Mouse (Mus musculus) intestine, embryonic 16.5 days (tissue): ENCODE results near the gene AF067063. TPM values are rescaled to one million over a fixed set of nuclear protein-coding genes. Genes with fewer than 3 reads are reported as not detected.

Experiments
- ATAC-seq: fragments of 200-750 bp; cut with Nextera tagmentation; 2 replicates; pipeline ENCODE4 v1.8.0; 2017; ENCODE audit warnings: moderate TSS enrichment, moderate library complexity
- H3K27ac ChIP-seq: fragments of 300-500 bp; sonication (generic); 2 replicates; pipeline ENCODE4 v1.5.1; 2014; ENCODE audit warnings: mild to moderate bottlenecking, low read length
- H3K27me3 ChIP-seq: fragments of 300-500 bp; sonication (generic); replicated peaks from 2 replicates; pipeline ENCODE4 v1.6.1; 2014; ENCODE audit warnings: low read length, control low read depth, mixed read lengths; ENCODE audit not compliant: control insufficient read depth, insufficient read depth
- H3K36me3 ChIP-seq: fragments of 300-500 bp; sonication (generic); 2 replicates; pipeline ENCODE4 v1.6.1; 2014; ENCODE audit warnings: low read length, control low read depth; ENCODE audit not compliant: control insufficient read depth, insufficient read depth
- H3K4me1 ChIP-seq: fragments of 300-500 bp; sonication (generic); 2 replicates; pipeline ENCODE4 v1.6.1; 2014; ENCODE audit warnings: low read length, control low read depth, mixed read lengths; ENCODE audit not compliant: control insufficient read depth, insufficient read depth
- H3K4me2 ChIP-seq: fragments of 300-500 bp; sonication (generic); 2 replicates; pipeline ENCODE4 v1.6.1; 2014; ENCODE audit warnings: low read depth, low read length, control low read depth
- H3K4me3 ChIP-seq: fragments of 300-500 bp; sonication (generic); 2 replicates; pipeline ENCODE4 v1.5.1; 2014; ENCODE audit warnings: mild to moderate bottlenecking, low read length
- H3K9ac ChIP-seq: fragments of 300-500 bp; sonication (generic); 2 replicates; pipeline ENCODE4 v1.6.1; 2014; ENCODE audit warnings: low read depth, low read length
- H3K9me3 ChIP-seq: fragments of 300-500 bp; sonication (generic); 2 replicates; pipeline ENCODE4 v1.6.1; 2016; ENCODE audit warnings: low read length, control low read depth; ENCODE audit not compliant: control insufficient read depth
- WGBS: fragments of 180-500 bp; shearing (Covaris S2); extraction: QIAGEN DNeasy Blood & Tissue Kit; methylation state at CpG from one replicate; pipeline ENCODE4 v1.1.7; 2014; 5-methylcytosine and 5-hydroxymethylcytosine counted together
- polyA plus RNA-seq: library from polyadenylated mRNA; unstranded; fragments of >200 nt; fragmentation: Nextera tagmentation; extraction: Ambion mirVana; gene quantifications from 2 replicates; pipeline ENCODE4 v1.2.1, GENCODE M21; 2015

AF067063 gene
- polyA plus RNA-seq, 1 experiment from 2014 or later: not detected

GRCm38 (mm10) chr13:119810031-119810430 lies 20.0 kb downstream of the AF067063 start:
- H3K27ac ChIP-seq: no peak overlapping the region
- H3K9me3 ChIP-seq: no peaks in the 10 kb centered on the region
- WGBS: 77% methylated on average over 9 of the region's 9 CpGs
- no peak for ATAC-seq
- H3K27me3 ChIP-seq: no peaks in the 10 kb centered on the region
- H3K4me2 ChIP-seq: no peak overlapping the region
- no peak overlapping the region for H3K4me3 ChIP-seq
- H3K4me1 ChIP-seq: no peaks in the 10 kb centered on the region
- no peak overlapping the region for H3K9ac ChIP-seq
- no peaks in the 10 kb centered on the region for H3K36me3 ChIP-seq

- no peak for ATAC-seq
Measured at GRCm38 (mm10) chr13:119808937-119809336, 21.1 kb downstream of the AF067063 start.

GRCm38 (mm10) chr13:119797656-119798055 lies 32.4 kb downstream of the AF067063 start:
- Histone ChIP-seq H3K4me1 (no peaks in the 10 kb centered on the region), H3K9ac (no peak overlapping the region), H3K27ac (no peak overlapping the region), H3K9me3 (no peaks in the 10 kb centered on the region), H3K4me3 (no peak overlapping the region), H3K27me3 (no peaks in the 10 kb centered on the region), H3K36me3 (no peaks in the 10 kb centered on the region), H3K4me2 (no peak overlapping the region)
- ATAC-seq: no peak
- WGBS: 47% methylated on average over 4 of the region's 4 CpGs

More at GRCm38 (mm10) chr13:119808937-119809336, 21.1 kb downstream of the AF067063 start:
- Histone ChIP-seq H3K36me3 (no peaks in the 10 kb centered on the region), H3K4me1 (no peaks in the 10 kb centered on the region), H3K4me2 (no peak overlapping the region), H3K9ac (no peak overlapping the region), H3K27ac (no peak overlapping the region), H3K4me3 (no peak overlapping the region), H3K9me3 (no peaks in the 10 kb centered on the region), H3K27me3 (no peaks in the 10 kb centered on the region)
- WGBS: 67% methylated on average over 2 of the region's 2 CpGs

GRCm38 (mm10) chr13:119792791-119793404 lies 37.1 kb downstream of the AF067063 start:
- Histone ChIP-seq H3K36me3 (no peaks in the 10 kb centered on the region), H3K4me2 (no peak overlapping the region), H3K27me3 (no peaks in the 10 kb centered on the region), H3K27ac (no peak overlapping the region), H3K4me3 (no peak overlapping the region), H3K4me1 (peaks cover 11% of the 10 kb centered on the region), H3K9ac (no peak overlapping the region), H3K9me3 (no peaks in the 10 kb centered on the region)
- WGBS: 72% methylated on average over 5 of the region's 5 CpGs
- ATAC-seq: no peak

- no peaks in the 10 kb centered on the region for H3K27me3 ChIP-seq
- peak overlapping the region; percentile 85 for H3K9ac ChIP-seq
- peaks cover 11% of the 10 kb centered on the region for H3K4me1 ChIP-seq
- peak overlapping the region; percentile 94 for H3K27ac ChIP-seq
- H3K4me2 ChIP-seq: peak overlapping the region; percentile 67
- H3K4me3 ChIP-seq: peak overlapping the region; percentile 83
- 5% methylated on average over 18 of the region's 18 CpGs for WGBS
- H3K9me3 ChIP-seq: no peaks in the 10 kb centered on the region
- peaks cover 2% of the 10 kb centered on the region; the same call in 1 of the 2 replicates for H3K36me3 ChIP-seq
- no peak for ATAC-seq
Measured at GRCm38 (mm10) chr13:119791580-119792135, 38.4 kb downstream of the AF067063 start.

GRCm38 (mm10) chr13:119790761-119791579 lies 39.0 kb downstream of the AF067063 start, which contains the start of gene Zfp131:
Gene Zfp131 (minus strand): TSS chr13:119790889.
- Histone ChIP-seq H3K4me1 (peaks cover 11% of the 10 kb centered on the region), H3K27me3 (no peaks in the 10 kb centered on the region), H3K9me3 (no peaks in the 10 kb centered on the region), H3K4me2 (peak within 1 kb of the TSS; percentile 67), H3K36me3 (peaks cover 2% of the 10 kb centered on the region; the same call in 1 of the 2 replicates), H3K27ac (peak within 1 kb of the TSS; percentile 94), H3K9ac (peak within 1 kb of the TSS; percentile 93), H3K4me3 (peak within 1 kb of the TSS; percentile 83)
- WGBS: under 1% methylated on average over 50 of the region's 86 CpGs
- peak; percentile 98 for ATAC-seq

GRCm38 (mm10) chr13:119789851-119790717 lies 39.9 kb downstream of the AF067063 start:
- Histone ChIP-seq H3K27me3 (no peaks in the 10 kb centered on the region), H3K9ac (peak overlapping the region; percentile 93), H3K27ac (peak overlapping the region; percentile 94), H3K36me3 (peaks cover 2% of the 10 kb centered on the region; the same call in 1 of the 2 replicates), H3K4me3 (peak overlapping the region; percentile 83), H3K9me3 (no peaks in the 10 kb centered on the region), H3K4me1 (peaks cover 11% of the 10 kb centered on the region), H3K4me2 (peak overlapping the region; percentile 65)
- WGBS: under 1% methylated on average over 60 of the region's 66 CpGs
- ATAC-seq: peak; percentile 68

GRCm38 (mm10) chr13:119783581-119783980 lies 46.4 kb downstream of the AF067063 start:
- Histone ChIP-seq H3K4me1 (no peaks in the 10 kb centered on the region), H3K9me3 (no peaks in the 10 kb centered on the region), H3K27me3 (no peaks in the 10 kb centered on the region), H3K4me2 (no peak overlapping the region), H3K36me3 (peaks cover 13% of the 10 kb centered on the region), H3K4me3 (no peak overlapping the region), H3K27ac (no peak overlapping the region), H3K9ac (no peak overlapping the region)
- no peak for ATAC-seq
- WGBS: 87% methylated on average over 4 of the region's 4 CpGs
